Mouse (Mus musculus): ENCODE results near the gene Tor4a. TPM values are rescaled to one million over a fixed set of nuclear protein-coding genes. Genes with fewer than 3 reads are reported as not detected.

Tor4a gene
- 91.7 and 92.6 TPM in 2 replicates for polyA plus RNA-seq (2012; rRNA removed)

DNA sequence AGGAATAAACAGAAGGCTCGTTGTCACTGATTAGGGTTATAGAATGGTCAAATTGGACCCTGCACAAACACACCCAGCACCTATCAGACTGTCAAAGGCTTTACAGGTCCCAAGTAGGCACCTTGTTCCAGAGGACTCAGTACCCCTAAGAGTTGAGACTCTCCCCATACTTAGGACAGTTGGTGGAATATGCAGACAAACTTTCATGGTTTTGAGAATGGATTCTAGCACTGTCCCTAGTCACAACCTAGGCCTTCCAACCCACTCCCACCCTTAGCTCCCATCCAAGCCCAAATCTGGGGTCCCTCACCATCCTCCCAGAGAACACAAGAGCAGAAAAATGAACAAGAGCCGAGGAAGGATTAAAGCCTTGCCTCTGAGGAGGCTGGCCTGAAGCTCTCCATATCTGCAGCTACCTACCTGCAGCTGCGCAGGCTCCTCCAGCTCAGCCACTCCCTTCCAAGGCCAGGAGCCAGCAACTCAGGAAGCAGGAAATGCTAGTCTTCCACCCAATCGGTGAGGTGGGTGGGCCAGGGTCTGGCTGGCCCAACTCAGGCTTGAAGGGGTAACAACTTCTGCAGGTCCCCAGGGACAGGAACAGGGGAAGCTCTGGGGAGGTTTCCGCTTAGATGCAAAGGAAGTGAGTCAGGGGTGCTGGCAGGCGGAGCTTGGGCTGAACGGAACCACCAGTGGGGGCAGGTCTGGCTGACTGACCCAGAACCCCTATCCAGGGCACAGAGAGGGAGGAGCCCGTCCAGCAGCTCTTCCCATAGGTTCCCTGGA, at the start of gene Tor4a:
Tor4a (minus strand) TSS at position 715 of the 783 bp plus-strand sequence.

DNA sequence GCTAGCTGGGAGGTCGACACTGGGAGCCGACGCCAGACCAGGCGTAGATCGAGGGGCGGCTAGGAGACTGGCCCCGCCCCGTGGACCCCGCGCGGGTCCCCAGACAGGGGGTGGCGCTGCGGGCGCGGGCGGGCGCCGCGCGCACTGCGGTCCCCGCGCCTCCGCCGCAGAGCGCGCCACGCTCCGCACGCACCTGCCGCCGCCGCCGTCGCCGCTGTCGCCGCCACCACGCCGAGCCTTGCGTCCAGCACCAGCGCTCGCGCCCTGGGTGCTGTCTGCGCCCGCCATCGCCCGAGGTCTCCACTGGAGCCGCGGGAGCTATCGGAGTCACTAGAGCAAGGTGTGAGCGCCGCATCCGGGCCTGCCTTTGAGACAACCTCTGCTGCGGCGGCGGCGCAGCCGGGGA, 45.4 kb upstream of the Tor4a start, which contains the start of the genes Rnf208 and Cysrt1:
Rnf208 (plus strand) TSS at position 155 of the 406 bp plus-strand sequence.
Cysrt1 (minus strand) TSS at position 352 of the 406 bp plus-strand sequence.

DNA sequence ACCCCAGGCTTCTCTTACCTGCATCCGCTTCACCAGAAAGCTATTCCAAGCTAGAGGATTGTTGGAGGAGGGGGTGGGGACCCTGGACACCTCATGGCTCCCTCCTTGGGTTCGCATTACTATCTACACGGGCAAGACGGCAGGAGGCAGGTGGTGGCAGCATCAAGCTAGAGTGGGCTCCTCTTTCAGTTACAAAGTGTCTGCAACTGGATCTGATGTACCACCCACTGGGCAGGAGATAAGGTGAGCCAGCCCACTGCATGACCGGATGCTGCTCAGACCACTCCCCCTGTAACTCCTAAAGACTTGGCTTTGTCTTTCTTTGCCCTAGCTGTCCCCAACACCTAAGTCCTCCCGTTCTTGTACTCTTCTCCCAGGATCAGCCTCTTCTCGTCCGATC, 39.9 kb upstream of the Tor4a start, which contains the start of gene Rnf224:
Rnf224 (minus strand) TSS at position 174 of the 400 bp plus-strand sequence.

DNA sequence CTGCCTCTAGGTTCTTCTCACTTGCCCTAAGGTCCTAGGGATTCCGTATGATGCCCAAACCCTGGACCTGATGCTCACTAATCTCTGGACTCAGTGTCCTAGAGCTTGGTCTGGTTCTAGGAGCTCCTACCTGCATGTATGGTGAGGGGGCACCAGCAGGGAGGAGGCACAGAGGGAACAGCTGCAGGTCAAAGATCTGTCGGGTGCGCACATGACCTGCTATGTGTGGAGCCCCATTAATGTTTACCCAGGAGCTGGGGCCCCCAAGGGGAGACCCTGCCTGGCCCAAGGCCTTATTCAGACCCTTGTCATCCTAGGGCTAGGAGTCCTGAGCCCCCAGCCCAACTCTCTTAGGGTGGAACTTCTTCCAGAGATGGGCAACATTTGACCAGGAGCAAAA, 37.4 kb upstream of the Tor4a start, which contains the start of gene Slc34a3:
Slc34a3 (minus strand) TSS at position 315 of the 400 bp plus-strand sequence.

DNA sequence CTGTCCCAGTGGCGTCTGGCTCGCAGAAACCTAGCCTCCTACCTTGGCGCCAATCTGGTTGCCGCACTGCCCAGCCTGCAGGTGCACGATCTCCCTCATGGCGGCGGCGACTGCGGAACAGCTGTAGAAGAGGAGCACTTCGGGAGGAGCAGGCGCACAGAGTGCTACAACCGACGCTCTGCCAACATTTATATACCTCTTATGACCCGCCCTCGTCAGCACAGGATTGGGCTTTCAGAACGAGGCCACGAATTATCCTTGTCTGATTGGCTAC, 27.7 kb upstream of the Tor4a start, which contains the start of gene Tubb4b:
Tubb4b (minus strand) TSS at position 211 of the 274 bp plus-strand sequence.

DNA sequence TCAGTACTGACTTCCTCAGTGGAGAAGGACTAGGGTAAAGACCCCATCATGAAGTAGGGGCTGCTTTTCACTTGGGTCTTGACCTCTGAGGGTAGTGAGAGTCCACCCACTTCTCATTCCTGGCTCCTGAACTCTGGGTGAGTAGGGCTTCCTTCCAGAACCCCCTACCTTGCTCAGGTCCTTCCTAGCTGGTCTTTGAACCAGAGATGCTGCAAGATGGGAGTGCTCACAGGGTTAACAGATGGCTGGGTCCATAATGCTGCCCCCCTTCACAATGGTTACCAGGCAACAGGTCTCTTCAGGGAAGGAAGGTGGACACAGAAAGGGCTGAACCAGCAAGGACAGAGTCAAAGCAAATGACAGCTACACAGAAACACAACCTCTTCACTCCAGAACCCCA, 21.8 kb upstream of the Tor4a start, which contains the start of gene Fam166a:
Fam166a (plus strand) TSS at position 301 of the 400 bp plus-strand sequence.

DNA sequence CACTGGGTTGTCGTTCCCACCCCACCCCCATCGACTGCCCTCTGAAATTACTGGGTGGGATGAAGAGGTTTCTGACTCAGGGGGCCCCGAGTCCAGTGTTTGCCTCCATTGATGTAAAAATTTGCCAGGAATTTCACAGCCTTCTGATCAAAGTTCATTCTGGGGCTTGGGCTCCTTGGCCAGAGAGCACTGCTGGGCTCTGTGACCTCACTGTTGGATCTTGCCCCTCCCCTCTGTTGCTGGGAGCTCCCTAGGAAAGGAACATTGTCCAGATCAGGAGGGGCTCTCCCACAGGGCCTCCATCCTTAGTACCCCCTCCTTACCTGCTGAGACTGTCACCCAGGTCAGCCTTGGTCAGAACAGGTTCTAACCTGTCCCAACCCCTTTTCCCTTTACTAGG, 17.8 kb upstream of the Tor4a start, which contains the start of gene Stpg3:
Stpg3 (minus strand) TSS at position 194 of the 400 bp plus-strand sequence.

DNA sequence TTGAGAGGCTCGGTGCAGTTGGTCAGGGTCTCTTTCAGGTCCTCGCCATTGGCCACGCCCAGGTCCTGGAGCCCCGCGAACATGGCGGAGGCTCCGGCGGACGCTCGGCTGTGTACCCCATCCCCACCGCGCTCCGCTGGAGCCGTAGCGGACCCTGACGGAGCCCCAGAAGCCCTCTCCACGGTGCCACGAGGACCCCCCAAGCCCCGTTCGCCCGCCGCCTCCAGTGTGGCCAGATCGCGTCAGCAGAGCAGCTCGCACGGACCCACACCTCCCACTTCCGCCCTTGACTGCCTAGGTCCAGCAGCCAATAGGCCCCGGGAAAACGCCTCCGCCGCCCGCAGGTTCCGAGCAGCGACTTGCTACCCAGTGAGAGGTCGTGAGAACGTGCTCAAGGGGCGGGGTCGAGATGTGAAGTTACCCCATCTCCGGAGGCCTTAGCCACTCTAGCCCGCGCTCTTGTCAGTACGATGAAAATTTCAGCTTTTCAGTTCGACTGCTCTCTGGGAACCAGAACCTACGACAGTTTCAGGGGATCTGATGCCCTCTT, 14.5 kb upstream of the Tor4a start, which contains the start of gene Nelfb:
Nelfb (minus strand) TSS at position 369 of the 550 bp plus-strand sequence.

DNA sequence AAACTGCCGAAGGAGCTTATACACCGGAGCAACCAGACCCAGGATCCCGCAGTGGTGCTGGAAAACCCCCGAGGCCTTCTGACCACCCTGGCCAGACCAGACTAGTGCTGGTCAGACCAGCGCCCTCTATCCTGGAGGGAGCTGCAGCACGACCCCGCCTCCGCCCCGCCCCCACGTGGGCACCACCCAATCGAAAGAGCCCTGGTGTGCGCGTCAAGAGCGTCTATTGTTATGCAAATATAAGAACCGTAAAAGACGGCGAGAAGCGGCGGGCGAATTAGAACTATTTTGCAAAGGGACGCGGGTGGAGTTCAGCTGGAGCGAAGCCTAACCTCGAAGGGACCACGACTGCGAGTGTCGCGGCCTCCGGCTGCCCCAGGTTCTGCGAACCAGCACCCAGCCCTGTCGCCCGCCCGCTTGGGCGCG, 16.2 kb downstream of the Tor4a start, which contains the start of gene Nrarp:
Nrarp (plus strand) TSS at position 281 of the 426 bp plus-strand sequence.

Other genes starting within 250 kb of the Tor4a start
- 11.6 and 15.5 TPM in 2 replicates for gene Zmynd19, start 247.1 kb downstream of the Tor4a start, polyA plus RNA-seq (2012; rRNA removed)
- gene Dph7, start 234.5 kb downstream of the Tor4a start, polyA plus RNA-seq (2012; rRNA removed) = 29.8 and 34.1 TPM in 2 replicates
- gene Mrpl41, start 221.8 kb downstream of the Tor4a start, polyA plus RNA-seq (2012; rRNA removed) = 22.5 and 24.2 TPM in 2 replicates
- gene Pnpla7, start 220.9 kb downstream of the Tor4a start, polyA plus RNA-seq (2012; rRNA removed) = 15.7 and 21.7 TPM in 2 replicates
- 281 and 345 TPM in 2 replicates for gene Nsmf, start 142.5 kb downstream of the Tor4a start, polyA plus RNA-seq (2012; rRNA removed)
- gene Entpd8, start 116.6 kb downstream of the Tor4a start, polyA plus RNA-seq (2012; rRNA removed) = 0.81 and 1.6 TPM in 2 replicates
- 1.9 and 3.4 TPM in 2 replicates for gene Noxa1, start 101.7 kb downstream of the Tor4a start, polyA plus RNA-seq (2012; rRNA removed)
- gene Nrarp, start 16.1 kb downstream of the Tor4a start, polyA plus RNA-seq (2012; rRNA removed) = 16.0 and 20.1 TPM in 2 replicates
- gene Nelfb, start 14.6 kb upstream of the Tor4a start, polyA plus RNA-seq (2012; rRNA removed) = 54.5 and 59.1 TPM in 2 replicates
- not detected in 2 replicates for gene Stpg3, start 17.8 kb upstream of the Tor4a start, polyA plus RNA-seq (2012; rRNA removed)
- gene Fam166a, start 21.9 kb upstream of the Tor4a start, polyA plus RNA-seq (2012; rRNA removed) = 0.18 and 0.40 TPM in 2 replicates
- 582 and 710 TPM in 2 replicates for gene Tubb4b, start 27.8 kb upstream of the Tor4a start, polyA plus RNA-seq (2012; rRNA removed)
- gene Slc34a3, start 37.5 kb upstream of the Tor4a start, polyA plus RNA-seq (2012; rRNA removed) = not detected in 2 replicates
- 0.10 TPM in 1 of 2 replicates, not detected in the other for gene Rnf224, start 39.9 kb upstream of the Tor4a start, polyA plus RNA-seq (2012; rRNA removed)
- 27.2 and 28.5 TPM in 2 replicates for gene Rnf208, start 45.4 kb upstream of the Tor4a start, polyA plus RNA-seq (2012; rRNA removed)
- gene Cysrt1, start 45.6 kb upstream of the Tor4a start, polyA plus RNA-seq (2012; rRNA removed) = 1.6 and 1.7 TPM in 2 replicates
- 31.6 and 35.4 TPM in 2 replicates for gene AL732309.1, start 50.0 kb upstream of the Tor4a start, polyA plus RNA-seq (2012; rRNA removed)
- 85.0 and 109 TPM in 2 replicates for gene Tmem203, start 58.6 kb upstream of the Tor4a start, polyA plus RNA-seq (2012; rRNA removed)
- 30.9 and 32.4 TPM in 2 replicates for gene Tprn, start 65.7 kb upstream of the Tor4a start, polyA plus RNA-seq (2012; rRNA removed)
- 85.4 and 91.9 TPM in 2 replicates for gene Ssna1, start 75.6 kb upstream of the Tor4a start, polyA plus RNA-seq (2012; rRNA removed)
- 112 and 124 TPM in 2 replicates for gene Anapc2, start 75.6 kb upstream of the Tor4a start, polyA plus RNA-seq (2012; rRNA removed)
- gene Tmem210, start 91.3 kb upstream of the Tor4a start, polyA plus RNA-seq (2012; rRNA removed) = 0.51 and 0.55 TPM in 2 replicates
- gene Lrrc26, start 93.0 kb upstream of the Tor4a start, polyA plus RNA-seq (2012; rRNA removed) = 37.9 and 39.1 TPM in 2 replicates
- 1.1 and 1.7 TPM in 2 replicates for gene Grin1, start 122.3 kb upstream of the Tor4a start, polyA plus RNA-seq (2012; rRNA removed)
- 9.7 and 12.0 TPM in 2 replicates for gene Man1b1, start 135.5 kb upstream of the Tor4a start, polyA plus RNA-seq (2012; rRNA removed)
- 50.5 and 59.0 TPM in 2 replicates for gene Dpp7, start 159.5 kb upstream of the Tor4a start, polyA plus RNA-seq (2012; rRNA removed)
- gene Uap1l1, start 168.8 kb upstream of the Tor4a start, polyA plus RNA-seq (2012; rRNA removed) = 59.3 and 63.2 TPM in 2 replicates
- 16.5 and 18.1 TPM in 2 replicates for gene Sapcd2, start 175.4 kb upstream of the Tor4a start, polyA plus RNA-seq (2012; rRNA removed)
- 33.0 and 33.1 TPM in 2 replicates for gene Entpd2, start 199.0 kb upstream of the Tor4a start, polyA plus RNA-seq (2012; rRNA removed)
- gene Npdc1, start 202.5 kb upstream of the Tor4a start, polyA plus RNA-seq (2012; rRNA removed) = 300 and 413 TPM in 2 replicates
- 0.38 and 0.46 TPM in 2 replicates for gene Fut7, start 226.4 kb upstream of the Tor4a start, polyA plus RNA-seq (2012; rRNA removed)
- gene Abca2, start 231.8 kb upstream of the Tor4a start, polyA plus RNA-seq (2012; rRNA removed) = 54.2 and 56.6 TPM in 2 replicates